Mouse (Mus musculus): ENCODE results near the gene Mgp.
"Not testable (repeated sequence)": the region's sequence is repeated elsewhere in the genome, so short reads cannot be mapped to it uniquely, and the experiment has no call there.

The Mgp gene

DNA sequence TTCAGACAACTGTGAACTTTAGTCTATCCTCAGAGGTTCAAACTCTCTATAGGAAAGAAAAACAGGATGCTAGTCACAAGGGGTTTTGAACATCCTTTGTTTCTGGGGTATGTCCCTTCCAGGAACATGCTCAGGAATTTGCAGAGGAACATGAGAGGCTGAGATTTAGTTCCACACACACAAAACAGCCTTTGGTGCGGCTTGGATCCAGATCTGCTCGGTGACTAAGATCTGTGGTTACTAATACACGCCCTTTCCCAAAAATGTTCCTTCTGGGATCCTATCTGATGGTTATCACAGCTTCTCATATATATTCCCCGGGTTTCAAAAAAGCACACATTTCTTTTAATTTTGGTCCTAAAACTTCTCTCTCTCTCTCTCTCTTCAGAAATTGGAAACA is 22.2 kb upstream of the Mgp start:
- no peak for DNase-seq

DNA sequence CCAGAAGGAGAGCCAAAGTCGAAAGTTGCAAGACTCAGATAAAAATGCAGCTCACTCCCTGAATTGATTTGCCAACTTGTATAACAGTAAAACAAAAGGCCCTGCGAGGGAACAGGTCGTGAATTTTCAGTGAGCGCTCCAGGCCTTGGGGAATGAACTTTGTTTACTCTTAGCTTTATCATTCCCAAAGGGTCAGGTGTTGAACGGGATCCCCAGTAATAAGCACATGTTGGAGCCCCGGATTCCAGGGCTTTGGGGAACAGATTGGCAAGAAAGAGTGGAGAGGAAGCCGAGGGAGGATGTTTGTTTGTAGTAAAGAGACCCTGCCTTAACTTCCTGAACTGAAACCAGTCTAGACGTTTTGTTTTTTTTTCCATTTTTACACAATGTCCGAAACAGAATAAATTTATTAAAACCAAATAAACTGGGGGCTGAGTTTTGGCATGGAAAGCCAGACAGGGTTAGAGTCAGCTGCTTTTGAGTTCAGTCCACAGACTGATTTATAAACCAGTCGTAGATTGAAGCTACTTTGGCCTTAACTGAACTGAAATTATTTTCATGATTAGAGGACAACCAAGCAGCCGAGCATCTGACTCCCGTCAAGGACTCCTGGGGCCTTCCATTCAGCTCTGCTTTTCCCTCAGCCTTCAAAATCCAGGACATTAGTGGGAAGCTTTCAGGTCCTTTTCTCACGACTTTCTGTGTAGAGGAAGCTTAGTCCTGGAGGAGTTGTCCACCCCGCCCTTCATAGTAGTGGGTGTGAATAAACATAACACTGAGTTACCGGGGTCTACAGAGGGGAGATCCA is 19.1 kb upstream of the Mgp start:
- DNase-seq, result no peak

DNA sequence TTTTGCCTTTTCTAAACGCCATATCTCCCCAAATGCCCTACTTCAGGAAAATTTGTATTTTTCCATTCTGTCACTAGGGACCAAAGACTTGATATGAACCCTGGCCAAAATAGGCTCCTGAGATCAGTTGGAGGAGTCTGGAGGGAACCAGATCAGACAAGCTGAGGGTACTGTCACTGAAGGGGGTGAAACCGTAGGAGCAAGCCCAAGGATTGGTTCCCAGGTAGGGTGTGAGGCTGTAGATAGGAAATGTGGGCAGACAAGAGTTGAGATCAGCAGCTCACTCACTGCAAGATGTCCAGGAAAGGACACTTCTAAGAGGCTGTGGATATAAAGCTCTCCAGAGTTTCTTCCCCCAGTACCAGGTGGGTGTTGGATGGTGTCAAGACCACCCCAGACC is 16.4 kb upstream of the Mgp start:
- no peak for DNase-seq

DNA sequence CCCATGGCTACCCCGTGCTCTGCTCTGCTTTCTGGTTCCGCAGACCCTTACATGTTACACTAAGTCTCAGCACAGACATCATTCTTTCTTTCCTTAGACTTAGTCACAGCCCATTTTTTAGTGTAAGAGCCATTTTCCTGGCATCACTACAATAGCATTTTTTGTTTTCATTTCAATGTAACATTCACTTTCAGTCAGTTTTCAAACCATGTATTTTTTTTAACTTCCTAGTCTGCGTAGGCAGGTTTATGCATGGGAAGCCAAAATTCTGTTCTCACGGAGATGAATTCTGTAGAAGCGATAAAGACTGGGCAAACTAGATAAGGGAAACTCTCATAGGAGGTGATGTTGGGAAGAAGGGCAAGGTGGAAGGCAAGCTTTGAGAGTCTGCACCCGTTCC is 13.9 kb upstream of the Mgp start:
- DNase-seq, result no peak

DNA sequence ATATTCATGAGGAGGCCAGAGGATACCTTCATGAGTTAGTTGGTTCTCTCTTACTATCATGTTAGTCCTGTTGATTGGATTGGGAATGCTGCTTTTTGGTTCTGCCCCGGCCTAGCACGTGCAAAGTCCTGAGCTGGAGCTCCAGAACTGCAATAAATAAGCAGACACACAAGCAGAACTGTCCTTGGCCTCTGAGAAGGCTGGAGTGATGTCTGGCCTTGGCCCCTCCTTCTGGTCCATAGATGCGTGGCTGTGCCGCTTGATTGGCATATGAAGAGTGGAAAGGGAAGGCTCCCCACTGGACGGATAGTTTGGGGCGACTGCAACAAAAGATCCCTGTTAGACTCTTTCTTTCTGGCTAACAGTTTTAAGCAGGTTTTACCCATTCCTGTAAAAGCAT is 13.4 kb upstream of the Mgp start:
- no peak for DNase-seq

DNA sequence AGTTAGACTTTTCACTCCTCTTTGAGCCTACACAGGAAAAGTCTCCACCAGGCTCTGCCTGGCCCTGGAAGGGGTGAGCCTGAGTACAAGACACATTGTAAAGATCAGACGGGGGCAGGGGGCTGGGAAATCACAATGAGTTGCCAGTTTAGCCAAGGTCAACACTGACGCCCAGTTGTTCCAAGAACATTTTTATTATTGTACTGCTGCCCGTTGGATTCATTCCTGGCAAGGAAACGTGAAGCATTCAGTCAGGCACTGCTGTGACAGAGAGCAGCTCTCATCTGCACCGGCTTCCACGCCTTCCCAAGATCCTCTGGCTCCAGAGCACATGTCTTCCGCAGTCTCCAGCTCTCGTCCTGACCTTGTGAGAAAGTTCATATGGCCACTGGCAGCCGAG is 12.2 kb upstream of the Mgp start:
- DNase-seq, result peak; percentile 42 to 63

DNA sequence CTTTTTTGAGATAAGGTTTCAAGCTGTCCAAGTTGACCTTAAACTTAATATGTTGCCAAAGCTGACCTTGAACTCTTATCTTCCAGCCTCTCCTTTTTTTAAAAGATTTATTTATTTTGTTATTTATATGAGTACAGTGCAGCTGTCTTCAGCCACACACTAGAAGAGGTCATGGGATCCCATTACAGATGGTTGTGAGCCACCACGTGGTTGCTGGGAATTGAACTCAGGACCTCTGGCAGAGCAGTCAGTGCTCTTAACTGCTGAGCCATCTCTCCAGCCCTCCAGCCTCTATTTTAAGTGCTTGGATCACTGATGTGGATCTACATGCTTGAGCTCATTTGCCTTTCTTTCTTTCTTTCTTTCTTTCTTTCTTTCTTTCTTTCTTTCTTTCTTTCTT is 9.1 kb upstream of the Mgp start:
- DNase-seq, result not testable (repeated sequence)

DNA sequence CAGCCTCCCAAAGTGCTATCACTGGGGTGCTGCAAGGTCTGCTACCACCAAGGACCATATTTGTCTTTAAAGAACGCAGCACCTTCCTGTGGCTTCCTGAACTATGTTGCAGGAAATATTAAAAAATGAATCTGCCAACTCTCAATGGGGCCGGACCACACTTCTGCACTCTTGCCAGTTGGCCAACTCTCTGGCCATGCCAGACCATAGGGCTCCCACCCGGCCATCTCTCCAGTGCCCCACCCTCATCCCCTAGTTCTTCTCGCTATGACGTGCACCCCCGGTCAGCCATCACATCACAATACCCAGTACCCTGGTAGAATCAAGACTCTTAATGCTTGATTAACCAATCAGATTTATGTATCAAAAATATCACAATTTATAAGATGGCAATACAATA is 8.3 kb upstream of the Mgp start:
- no peak for DNase-seq

DNA sequence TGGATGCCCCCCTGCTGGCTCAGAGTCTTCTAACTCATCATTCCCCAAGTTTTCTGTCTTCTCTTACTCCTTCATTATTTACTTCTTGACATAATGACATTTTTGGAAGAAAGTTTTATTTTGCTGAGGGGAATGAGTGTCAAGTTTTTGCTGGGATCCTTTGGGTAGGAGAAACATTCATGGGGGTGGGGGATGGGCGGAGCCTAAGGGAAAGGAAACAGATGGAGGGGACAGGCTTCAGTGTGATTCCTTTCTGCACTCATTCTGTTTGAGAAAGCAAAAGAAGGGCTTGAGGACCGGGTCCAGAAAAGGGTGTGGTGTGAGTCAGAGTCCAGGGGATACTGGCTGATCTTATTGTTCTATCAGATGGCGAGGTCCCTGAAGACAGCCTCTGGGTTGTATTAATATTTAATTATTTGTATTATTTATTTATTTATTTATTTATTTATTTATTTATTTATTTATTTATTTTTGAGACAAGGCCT is 7.8 kb upstream of the Mgp start:
- DNase-seq, result no peak

DNA sequence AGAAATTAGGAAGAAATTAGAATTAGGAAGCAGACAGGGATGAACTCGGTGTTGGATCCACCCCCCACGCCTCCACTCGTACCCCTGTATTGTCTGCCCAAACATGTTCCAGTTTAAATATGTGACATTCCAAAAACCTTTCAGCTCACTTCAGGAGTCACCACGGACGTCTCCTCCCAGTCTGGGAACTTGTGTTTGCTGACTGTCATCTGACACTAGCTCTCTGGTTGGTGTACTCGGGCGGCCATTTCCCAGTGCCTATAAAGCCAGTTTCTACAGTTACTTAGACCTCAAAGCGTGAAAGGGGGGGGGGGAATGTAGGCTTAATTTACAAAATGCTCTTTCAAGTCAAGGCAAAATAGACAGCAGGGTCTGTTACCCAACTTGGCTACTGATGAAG is 6.1 kb upstream of the Mgp start:
- DNase-seq, result no peak

DNA sequence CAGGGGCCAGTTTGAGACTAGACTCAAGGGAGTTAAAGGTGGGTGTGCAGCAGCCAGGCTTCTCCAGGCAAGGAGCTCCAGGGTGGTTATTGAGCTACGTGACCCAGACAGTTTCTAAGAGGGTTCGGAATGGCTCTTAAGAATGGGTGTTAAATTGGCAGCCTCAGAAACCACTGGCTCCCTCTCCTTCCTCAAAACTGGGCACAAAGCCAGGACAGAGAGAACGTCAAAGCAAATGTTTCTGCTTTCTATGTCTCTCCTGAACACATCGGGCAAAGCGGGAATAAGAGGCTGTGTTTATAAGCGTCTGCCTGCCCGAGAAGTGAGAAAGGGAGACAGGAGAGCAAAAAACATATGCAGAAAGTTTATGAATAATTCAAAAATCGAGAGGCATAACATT is 1.0 kb downstream of the Mgp start:
- no peak for DNase-seq

DNA sequence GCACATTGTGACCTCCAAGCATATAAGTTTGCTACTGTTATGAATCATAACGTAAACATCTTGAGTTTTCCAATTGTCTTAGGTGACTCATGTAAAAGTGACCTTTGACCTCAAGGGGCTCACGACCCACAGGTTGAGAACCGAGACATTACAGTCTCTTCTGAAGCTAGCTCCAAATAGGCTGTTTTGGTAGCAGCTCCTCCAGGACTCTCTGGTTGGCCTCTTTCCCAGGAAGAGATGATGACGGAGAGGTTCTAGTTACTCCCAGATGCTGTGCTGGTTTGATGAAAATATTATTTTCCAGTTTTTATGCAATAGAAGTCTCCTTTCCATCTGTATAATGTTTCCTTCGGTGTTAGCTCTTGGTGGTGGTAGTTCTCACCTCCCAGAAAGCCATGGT is 6.7 kb downstream of the Mgp start:
- no peak for DNase-seq

DNA sequence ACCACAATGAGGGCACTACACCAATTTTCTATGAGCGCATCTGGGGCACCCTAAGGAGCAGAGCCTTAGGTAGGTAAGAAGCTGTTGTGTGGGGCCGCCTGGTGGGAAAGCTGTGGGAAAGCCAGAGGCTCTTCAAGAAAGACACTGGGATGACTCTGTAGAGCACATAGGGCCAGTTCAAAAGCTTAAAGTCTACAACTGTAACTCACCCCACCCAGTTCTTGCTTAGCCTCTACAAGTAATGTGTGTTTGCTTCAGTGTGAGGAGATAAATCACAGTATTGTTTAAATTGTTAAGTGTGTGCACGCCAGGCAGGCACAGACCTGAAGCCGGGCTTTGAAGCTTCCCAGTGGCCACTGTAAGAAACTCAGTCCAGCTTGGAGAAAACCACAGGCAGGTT is 9.5 kb downstream of the Mgp start:
- DNase-seq, result no peak

DNA sequence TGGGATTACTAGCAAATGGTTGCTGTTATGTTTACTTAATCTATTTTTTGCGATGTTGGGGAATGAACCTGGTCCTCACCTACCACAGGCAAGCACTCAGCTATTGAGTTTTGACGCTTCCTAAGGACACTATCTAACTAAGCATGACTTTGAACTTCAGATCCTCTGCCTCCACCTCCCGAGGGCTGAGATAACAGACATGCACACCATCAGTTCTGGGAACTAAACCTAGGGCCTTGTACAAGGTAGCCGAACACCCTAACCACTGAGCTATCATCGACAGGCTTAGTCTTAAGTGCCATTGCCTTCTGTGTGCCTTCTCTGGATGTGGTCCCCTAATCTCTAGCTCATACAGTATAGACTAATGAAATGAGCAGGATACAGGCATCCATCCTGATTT is 10.3 kb downstream of the Mgp start:
- no peak for DNase-seq

DNA sequence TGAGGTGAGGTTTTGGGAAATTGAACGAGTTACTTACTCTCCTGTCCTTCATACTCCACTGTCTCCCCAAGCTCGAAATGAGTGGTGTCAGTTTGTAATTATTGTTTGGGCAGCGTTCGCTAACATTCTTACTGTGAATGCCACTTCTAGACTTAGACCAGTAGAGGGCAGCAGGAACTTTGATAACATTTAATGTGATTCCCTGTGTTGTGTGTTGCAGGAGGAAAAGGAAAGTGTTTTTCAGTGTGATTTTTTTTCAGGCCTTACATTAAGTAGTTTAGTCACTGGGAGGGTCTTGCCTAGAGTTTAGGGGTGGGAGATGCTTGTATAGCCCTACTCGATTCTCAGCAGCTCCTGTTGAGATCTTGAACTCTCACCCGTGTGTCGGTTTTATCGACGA is 14.6 kb downstream of the Mgp start:
- DNase-seq, result no peak

DNA sequence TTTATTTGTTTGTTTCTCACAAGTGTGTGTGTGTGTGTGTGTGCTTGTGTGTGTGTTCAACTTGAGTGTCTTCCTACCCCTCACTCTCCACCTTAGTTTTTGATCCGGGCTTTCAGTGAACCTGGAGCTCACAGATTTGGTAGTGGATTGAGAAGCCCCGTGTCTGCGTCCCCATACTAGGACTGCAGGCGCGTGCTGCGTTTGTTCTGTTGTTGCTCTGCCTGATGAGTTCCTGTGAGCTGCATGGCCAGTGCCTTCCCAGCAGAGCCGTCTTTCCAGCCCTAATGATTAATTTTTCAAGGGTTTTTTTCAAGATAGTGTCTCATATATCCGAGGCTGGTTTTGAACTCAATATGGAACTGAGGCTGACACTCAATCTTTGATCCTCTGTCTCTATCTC is 17.2 kb downstream of the Mgp start:
- no peak for DNase-seq

DNA sequence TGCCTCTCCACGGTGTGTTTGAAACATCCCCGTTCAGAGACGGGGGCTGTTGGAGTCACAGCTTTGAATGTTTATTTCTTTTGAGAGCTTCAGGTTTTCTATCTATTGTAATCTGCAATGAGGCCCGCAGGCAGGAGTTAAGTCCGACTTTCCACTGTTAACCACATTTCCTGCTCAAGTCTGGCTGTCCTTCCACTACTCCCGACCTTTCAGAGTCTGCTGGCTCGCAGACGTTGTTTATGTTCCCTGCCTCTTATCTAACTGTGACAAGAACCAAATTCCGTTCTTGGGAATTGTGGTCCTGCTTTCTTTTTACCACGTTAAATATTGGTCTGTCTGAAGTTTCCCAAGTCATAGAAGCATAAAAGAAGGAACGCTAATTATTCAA is 17.8 kb downstream of the Mgp start:
- peak in 1 of 2 experiments; percentile 36 for DNase-seq

DNA sequence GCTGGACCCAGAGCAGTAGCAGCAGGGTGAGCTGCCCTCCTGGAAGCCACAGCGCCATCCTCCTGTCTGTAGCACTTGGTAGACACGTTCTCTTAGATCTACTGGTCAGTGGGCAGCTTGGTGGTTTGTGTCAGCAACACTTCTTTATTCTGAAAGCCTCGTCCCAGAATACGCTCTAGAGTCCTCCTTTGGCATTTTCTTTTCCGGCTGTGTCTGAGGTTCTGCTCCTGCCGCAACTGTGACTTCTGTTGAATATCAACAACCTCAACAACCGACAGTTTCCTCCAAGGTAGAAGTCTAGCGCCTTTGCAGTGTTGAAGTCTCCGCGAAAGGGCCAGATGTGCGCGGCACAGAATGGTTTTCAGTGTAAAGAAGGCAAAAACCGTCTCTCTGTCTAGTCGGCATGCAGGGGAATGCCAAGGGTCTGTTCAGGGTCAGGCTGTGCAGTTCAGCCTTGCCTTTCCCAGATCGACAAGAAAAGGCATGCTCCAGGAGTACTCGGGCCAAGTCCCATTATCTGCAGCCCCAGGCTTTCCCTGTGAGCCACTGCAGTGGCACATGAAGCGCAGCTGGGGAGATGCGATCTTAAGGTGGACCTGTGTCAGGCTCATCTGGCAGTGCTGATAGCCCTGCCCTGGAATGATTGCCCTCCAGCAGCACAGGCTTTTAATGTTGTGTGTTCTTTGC is 18.3 kb downstream of the Mgp start, which contains the start of gene Art4:
Art4 (minus strand) TSS at position 548 of the 687 bp plus-strand sequence.
- DNase-seq, result no peak

DNA sequence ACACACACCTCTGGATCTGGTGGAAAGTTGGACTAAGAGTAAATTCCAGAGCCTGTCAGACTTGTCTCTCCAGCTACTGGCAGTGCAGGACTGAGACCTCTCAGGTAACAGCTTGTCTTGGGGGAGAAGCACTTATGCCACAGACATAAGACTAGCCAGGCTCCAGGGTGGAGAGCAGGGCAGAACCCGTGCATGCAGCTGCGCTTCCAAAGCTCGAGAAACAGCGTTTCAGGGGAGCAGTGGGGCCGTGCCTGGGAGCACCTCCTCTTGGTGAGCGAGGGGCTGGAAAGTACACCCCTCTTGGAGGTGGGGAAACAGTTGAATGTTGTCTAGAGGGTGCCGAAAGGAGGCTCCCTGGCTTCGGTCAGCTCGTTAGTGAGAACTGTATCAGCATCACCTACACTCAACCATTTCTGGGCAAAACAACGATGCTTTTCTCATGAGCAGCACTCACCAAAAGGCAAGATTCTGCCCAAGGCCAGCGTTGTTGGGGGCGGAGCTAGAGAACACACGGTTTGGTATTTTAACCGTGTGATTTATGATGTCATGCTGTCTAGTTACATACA is 19.5 kb downstream of the Mgp start:
- DNase-seq, result peak in 1 of 2 experiments; percentile 12

DNA sequence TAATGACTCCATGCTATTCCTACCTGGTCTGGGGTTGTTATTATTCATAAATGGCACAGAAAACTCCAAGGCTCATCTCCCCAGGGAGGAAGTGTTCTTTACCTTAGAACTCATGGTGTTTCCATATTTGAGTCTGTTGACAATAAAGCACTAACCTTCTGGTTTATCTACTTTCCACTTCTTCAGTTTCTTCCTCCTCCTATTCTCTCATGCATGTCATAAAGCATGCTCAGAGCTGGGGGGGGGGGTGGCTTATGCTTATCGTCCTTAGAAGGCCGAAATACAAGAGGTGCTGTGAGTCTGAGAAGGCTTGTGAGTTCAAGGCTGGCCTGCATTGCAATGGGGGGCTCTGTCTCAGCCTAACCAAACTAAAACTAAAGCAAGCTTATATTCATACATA is 20.4 kb downstream of the Mgp start:
- DNase-seq, result no peak

DNA sequence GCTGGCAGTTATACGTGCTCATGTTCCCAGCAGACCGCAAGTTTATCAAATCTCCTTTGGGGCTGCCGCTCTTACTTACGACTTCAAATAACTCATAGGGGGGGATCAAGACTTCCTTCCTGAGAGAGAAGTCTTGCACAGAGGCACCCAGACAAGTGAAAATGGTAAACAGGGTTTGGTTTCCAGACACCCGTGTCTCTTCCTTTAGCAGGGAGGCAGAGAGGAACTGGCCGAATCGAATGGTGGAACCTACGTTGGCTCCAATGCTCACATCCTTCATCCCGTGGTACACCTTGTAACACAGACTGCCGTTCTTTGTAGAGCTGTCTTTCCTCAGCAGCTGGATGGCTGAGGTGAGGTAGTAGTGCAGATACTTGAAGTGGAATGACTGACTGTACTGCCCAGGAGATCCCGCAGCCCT is 21.3 kb downstream of the Mgp start:
- DNase-seq, result no peak

DNA sequence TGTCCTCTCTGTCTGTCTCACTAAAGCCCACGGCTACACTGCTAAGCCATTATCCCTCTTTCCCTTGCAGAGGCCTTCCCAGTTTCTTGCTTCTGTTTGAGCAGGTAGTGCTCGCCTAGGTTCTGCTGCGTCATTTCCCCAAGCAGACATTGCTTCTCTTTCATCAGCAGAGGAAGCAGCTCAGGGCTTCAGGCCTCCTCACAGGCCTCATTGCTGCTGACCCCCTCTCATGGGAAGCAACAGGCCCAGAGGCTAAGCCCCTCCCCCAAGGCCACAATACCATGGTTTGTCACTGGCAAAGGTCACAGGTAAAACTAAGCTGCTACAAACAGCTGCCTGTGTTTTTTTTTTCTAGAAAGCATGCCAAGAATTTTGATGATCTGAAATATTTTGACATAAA is 22.9 kb downstream of the Mgp start:
- DNase-seq, result peak in 1 of 2 experiments; percentile 14

DNA sequence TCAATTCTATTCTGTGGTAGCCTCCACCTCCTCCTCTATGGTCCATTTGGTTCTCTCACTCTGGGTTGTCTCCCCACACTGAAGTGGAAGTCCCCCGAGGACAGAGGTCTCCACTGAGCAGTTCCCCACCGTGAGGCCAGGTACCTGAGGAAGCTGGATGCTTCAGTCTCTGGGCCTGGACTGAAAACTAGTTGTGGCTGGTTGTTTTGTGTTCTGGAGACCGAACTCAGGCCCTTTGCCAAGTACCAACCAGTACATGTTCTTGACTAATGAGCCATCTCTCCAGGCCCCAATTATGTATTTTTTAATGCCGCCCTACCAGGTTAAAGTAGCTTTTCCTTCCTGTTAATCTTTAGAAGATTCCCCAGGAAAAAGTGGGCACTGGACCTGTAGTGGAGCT is 23.3 kb downstream of the Mgp start:
- peak; percentile 31 to 43 for DNase-seq

DNA sequence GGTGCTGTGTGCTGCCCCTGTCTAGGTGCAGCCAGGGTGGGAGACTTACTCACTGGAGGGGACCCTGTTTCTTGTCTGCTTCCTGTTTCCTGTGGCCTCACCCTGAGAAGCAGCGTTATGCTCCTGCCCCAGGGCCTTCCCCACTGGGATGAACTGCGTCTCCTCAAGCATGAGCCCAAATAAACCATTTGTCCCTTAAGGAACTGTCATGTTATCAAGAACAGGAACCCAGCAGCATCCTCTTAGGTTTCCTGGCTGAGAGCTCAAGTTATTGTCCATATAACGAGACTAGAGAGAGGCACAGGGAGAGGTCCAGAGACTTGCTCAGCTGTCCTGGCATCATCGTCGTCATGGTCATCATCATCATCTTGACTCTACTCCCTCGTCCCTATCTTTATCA is 25.4 kb downstream of the Mgp start:
- no peak for DNase-seq

Measured in kidney, adult 8-10 months (tissue).